Mouse (Mus musculus): ENCODE results near the gene Mus81. TPM values are rescaled to one million over a fixed set of nuclear protein-coding genes. Genes with fewer than 3 reads are reported as not detected.

The Mus81 gene
- polyA plus RNA-seq (2016; fragmentation: Nextera tagmentation; extraction: Ambion mirVana) = 44.1 and 46.6 TPM in 2 replicates

DNA sequence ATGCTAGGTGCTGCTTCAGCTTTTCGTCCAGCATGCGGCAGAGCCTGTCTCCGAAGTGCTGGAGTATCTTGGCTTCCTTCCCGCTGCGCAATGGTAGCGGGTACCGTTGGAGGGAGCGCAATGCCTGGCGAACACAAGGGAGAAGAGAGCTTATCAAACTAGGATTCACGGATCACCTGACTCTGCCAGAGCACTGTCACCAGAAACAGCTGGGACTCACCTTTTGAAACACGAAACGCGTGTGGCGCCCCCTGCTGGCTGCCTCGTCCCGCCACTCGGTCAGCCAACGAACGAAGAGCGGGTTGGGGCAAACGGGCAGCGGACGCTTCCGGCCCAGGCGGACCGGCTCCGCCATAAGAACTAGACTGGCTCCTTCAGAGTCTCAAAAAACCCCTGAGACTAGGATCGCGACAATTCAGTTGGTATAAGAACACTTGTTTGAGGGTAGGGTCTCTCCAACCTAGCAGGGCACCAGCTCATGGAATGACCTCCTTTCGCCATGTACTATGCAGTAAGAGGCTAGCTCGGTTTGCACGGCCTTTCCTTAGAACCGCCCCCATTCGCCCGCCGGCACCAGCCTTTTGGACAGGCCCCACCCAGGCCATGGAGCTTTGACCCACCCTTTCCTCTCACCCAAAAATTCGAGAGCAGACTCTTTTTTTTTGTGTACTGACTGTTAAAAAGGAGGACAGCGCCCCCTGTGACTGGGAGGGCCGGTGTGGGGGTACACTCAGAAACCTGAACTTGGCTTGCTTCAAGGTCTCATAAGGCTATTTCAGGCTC, at the start of gene Mus81:
TSS of gene Mus81 (minus strand) at position 635 of the 783 bp plus-strand sequence.
- H3K27ac ChIP-seq = peak within 1 kb of the TSS; percentile 98
- peak within 1 kb of the TSS; percentile 51 for H3K4me3 ChIP-seq
- no peaks in the 10 kb centered on the region for H3K27me3 ChIP-seq
- H3K9ac ChIP-seq = peak within 1 kb of the TSS; percentile 65
- peaks cover 44% of the 10 kb centered on the region for H3K36me3 ChIP-seq
- H3K4me2 ChIP-seq (replicated peaks) = peak within 1 kb of the TSS; percentile 81
- H3K9me3 ChIP-seq = no peaks in the 10 kb centered on the region
- ATAC-seq (ENCODE audit: insufficient number of reproducible peaks, insufficient read depth, low FRiP score, low TSS enrichment) = peak; percentile 70
- peaks cover 25% of the 10 kb centered on the region for H3K4me1 ChIP-seq
- under 1% methylated on average over 39 of the region's 39 CpGs for WGBS

DNA sequence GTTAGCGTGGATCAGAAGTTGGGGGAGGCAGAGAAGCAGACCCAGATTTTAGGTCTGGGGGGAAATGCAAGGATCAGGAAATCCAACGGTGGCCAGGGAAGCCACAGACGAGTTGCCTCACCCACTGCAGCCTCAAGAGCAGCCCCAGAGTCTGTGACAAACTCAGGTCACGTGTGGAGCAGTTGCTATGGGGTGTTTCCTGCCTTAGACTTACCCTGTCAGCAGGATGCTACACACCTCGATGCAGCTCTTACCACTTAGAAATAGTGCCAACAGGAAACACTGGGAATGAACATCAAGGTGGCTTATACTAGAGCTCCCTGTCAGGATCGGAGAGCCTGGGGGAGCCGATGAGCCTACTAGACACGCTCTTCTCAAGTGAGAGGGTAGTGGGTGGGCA, 44.3 kb upstream of the Mus81 start:
- Histone ChIP-seq H3K4me2 (replicated peaks) (no peak overlapping the region), H3K9me3 (no peaks in the 10 kb centered on the region), H3K4me3 (no peak overlapping the region), H3K27ac (no peak overlapping the region), H3K27me3 (0 out of 2 replicates have a peak, but pooled peaks cover 13% of the 10 kb centered on the region), H3K9ac (no peak overlapping the region), H3K36me3 (no peaks in the 10 kb centered on the region), H3K4me1 (peaks cover 8% of the 10 kb centered on the region)
- no peak for ATAC-seq (ENCODE audit: insufficient number of reproducible peaks, insufficient read depth, low FRiP score, low TSS enrichment)
- WGBS = 70% methylated on average over 8 of the region's 8 CpGs

DNA sequence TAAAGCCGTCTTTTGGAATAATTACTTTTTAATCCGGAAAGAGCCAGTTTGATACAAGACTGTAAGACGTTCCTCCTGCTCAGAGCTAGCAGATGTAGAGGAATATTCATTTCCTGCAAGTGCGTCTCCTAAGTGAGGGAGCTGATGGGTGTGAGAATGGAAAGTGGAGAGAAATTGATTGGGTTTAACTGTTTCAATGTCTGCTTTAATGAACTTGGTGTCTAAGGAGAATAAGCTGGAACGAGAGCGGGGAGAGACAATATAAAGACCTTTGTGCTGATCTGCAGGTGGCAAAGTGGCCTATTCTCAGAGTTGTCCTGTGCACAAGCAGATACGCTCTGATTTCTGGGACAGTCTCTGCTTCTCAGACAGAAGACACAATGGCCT, 41.9 kb upstream of the Mus81 start:
- Histone ChIP-seq H3K4me1 (peaks cover 8% of the 10 kb centered on the region), H3K4me2 (replicated peaks) (no peak overlapping the region), H3K9ac (no peak overlapping the region), H3K9me3 (no peaks in the 10 kb centered on the region), H3K27me3 (0 out of 2 replicates have a peak, but pooled peaks cover 8% of the 10 kb centered on the region), H3K27ac (no peak overlapping the region), H3K4me3 (no peak overlapping the region), H3K36me3 (no peaks in the 10 kb centered on the region)
- WGBS = 57% methylated on average over 7 of the region's 7 CpGs
- ATAC-seq (ENCODE audit: insufficient number of reproducible peaks, insufficient read depth, low FRiP score, low TSS enrichment) = no peak

DNA sequence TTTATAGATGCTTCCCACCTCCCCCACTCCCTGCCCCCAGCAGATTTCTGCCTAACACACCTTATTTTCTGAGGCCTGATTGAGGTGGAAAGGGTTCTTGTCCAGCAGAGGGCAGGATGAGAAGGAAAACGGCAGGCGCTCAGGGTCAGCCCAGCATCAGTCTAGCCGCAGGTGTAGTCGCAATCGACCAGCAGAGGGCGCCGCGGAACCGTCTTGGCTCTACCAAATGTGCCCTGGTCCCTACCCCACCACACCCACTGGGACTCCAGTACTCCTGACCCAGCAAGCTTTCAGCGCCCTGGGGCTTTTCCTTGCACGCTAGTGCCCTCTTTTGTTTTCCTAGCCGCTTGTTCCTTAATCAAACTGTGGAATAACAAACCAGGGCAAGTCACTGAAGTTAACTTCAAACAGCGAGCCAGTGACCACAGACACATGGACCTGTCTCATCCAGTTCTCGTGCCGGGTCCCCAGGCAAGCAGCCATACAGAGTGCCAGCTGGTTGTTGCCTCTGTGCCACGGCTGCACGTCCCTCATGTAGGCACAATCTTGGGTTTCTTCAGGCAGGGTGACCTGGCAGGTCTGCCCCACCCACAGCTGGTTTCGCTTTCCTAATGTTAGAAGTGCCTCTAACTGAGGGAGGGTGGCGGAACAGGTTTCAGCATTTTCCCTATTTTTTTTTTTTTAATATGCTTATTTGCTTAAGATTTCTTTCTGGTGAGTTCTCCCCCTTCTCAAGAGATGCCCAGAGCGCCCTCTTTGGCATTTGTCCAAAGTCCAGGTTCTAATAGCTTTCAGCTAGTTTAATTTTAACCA, 41.3 kb upstream of the Mus81 start:
- WGBS = 10% methylated on average over 20 of the region's 20 CpGs

DNA sequence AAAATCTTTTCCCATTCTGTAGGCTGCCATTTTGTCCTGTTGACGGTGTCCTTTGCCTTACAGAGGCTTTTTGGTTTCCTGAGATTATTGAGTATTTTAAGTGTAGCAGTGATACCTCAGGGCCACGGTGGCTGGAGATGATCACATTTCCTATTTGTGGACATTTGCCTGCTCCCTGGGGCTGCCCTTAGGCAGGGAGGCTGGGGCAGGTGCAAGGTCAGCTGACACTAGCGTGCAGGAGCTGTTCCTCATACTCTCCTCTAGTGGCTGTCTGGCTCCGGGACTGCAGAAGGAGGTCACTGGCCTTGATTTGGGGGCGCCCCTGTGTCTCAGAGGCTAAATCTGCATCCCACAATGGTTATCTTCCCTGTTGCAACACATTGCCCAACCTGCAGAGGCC, 37.0 kb upstream of the Mus81 start:
- WGBS = 68% methylated on average over 5 of the region's 5 CpGs
- no peak overlapping the region for H3K9ac ChIP-seq
- ATAC-seq (ENCODE audit: insufficient number of reproducible peaks, insufficient read depth, low FRiP score, low TSS enrichment) = no peak
- no peaks in the 10 kb centered on the region for H3K9me3 ChIP-seq
- H3K4me3 ChIP-seq = no peak overlapping the region
- H3K4me2 ChIP-seq (replicated peaks) = no peak overlapping the region
- H3K4me1 ChIP-seq = peaks cover 8% of the 10 kb centered on the region
- no peaks in the 10 kb centered on the region for H3K27me3 ChIP-seq
- no peak overlapping the region for H3K27ac ChIP-seq
- no peaks in the 10 kb centered on the region for H3K36me3 ChIP-seq

More for the DNA sequence above, 41.3 kb upstream of the Mus81 start:
- ATAC-seq (ENCODE audit: insufficient number of reproducible peaks, insufficient read depth, low FRiP score, low TSS enrichment) = peak; percentile 89
- 0 out of 2 replicates have a peak, but pooled peaks cover 8% of the 10 kb centered on the region for H3K27me3 ChIP-seq
- H3K9me3 ChIP-seq = no peaks in the 10 kb centered on the region
- no peak overlapping the region for H3K9ac ChIP-seq
- H3K36me3 ChIP-seq = no peaks in the 10 kb centered on the region
- no peak overlapping the region for H3K4me3 ChIP-seq
- H3K4me2 ChIP-seq (replicated peaks) = peak overlapping the region; percentile 43
- H3K27ac ChIP-seq = no peak overlapping the region
- H3K4me1 ChIP-seq = peaks cover 8% of the 10 kb centered on the region

DNA sequence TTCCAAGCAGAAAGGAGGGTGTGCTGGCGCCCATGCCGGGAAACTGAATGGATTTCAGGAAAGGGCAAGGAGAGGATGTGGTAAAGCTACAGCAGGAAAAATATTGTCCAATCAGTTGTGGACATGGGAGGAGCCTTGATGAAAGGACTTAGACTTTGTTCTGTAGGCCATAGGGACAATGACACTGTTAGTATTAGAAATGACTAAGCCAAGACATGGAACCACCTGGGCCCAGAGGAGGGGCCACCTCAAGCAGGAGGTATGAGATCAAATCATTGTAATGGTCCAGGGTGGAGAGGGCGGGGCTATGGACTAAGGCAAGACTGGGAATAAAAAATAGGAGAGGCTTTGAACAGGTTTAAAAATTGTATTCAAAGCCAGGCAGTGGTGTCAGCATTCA, 30.5 kb upstream of the Mus81 start:
- Histone ChIP-seq H3K4me1 (no peaks in the 10 kb centered on the region), H3K9me3 (no peaks in the 10 kb centered on the region), H3K4me2 (replicated peaks) (no peak overlapping the region), H3K27ac (no peak overlapping the region), H3K9ac (no peak overlapping the region), H3K4me3 (no peak overlapping the region), H3K27me3 (no peaks in the 10 kb centered on the region), H3K36me3 (no peaks in the 10 kb centered on the region)
- 78% methylated on average over 3 of the region's 3 CpGs for WGBS
- ATAC-seq (ENCODE audit: insufficient number of reproducible peaks, insufficient read depth, low FRiP score, low TSS enrichment) = no peak

DNA sequence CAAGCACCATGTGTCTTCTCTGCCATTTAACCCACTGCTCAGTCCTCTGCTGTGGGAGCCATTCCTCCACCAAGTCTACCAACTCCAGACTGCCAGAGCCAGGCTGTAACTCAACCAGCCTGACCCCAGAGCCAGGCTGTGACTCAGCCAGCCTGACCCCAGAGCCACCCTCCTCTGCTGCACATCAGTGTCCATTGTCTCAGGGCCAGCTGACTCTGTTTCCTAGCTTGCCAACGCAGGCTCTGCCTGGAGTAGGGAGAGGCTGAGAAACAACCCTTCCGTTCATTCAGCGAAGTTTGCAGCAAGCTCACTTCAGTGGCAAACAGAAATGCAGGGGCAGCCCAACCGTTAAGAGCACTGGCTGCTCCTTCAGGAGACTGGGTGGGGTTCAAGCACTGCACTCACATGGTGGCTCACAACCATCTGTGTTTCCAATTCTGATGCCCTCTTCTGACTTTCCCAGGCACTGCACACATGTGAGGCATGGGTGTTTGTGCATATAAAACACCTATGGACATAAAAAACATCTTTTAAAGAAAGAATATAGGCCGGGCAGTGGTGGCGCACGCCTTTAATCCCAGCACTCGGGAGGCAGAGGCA, 28.8 kb upstream of the Mus81 start:
- Histone ChIP-seq H3K27ac (no peak overlapping the region), H3K9me3 (no peaks in the 10 kb centered on the region), H3K4me2 (replicated peaks) (no peak overlapping the region), H3K27me3 (no peaks in the 10 kb centered on the region), H3K9ac (no peak overlapping the region), H3K36me3 (no peaks in the 10 kb centered on the region), H3K4me1 (no peaks in the 10 kb centered on the region), H3K4me3 (no peak overlapping the region)
- ATAC-seq (ENCODE audit: insufficient number of reproducible peaks, insufficient read depth, low FRiP score, low TSS enrichment) = no peak
- WGBS = 81% methylated on average over 8 of the region's 8 CpGs

DNA sequence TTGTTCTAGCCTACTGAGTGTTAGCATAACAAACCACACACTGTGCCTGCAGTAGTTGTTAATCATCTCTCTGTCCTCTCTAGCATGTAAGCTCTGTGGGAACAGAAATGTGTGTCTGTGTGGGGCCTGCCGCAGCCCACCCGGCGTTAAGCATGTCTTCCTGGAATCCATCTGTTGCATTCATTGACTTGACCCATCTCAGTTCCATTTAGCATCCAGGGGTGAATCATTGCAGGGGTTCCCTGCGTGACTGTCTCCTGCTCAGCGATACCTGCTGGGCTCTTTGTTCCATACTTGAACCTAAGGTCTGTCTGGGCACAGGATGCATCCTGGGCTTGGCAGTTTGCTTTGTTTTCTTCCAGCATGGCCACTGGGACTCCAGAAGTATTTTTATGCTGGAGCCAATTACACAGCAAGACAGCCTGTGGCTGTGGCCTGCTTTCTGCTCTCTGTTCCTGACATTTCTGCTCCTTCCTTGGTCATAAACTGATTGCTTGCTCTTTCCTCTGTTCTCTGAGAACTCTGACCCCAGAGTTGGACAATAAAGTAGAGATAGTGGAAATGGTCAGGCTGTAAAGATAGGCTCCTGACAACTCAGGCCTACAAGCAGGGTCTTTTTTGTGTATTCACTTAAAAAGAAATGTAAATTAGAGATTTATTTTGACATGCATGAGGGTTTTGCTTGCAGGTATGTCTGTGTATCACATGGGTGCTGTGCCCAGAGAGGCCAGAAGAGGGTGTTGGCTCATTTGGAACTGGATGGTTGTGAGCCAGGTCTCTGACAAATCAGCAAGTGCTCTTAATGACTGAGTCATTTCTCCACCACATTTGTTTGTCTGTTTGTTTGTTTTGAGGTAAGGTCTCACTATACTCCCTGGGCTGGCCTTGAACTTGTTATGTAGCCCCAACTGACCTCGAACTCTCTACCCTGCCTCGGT, 27.9 kb upstream of the Mus81 start:
- H3K36me3 ChIP-seq = no peaks in the 10 kb centered on the region
- no peaks in the 10 kb centered on the region for H3K27me3 ChIP-seq
- 80% methylated on average over 7 of the region's 7 CpGs for WGBS
- H3K4me3 ChIP-seq = no peak overlapping the region
- no peak overlapping the region for H3K4me2 ChIP-seq (replicated peaks)
- ATAC-seq (ENCODE audit: insufficient number of reproducible peaks, insufficient read depth, low FRiP score, low TSS enrichment) = no peak
- no peak overlapping the region for H3K27ac ChIP-seq
- no peaks in the 10 kb centered on the region for H3K4me1 ChIP-seq
- no peaks in the 10 kb centered on the region for H3K9me3 ChIP-seq
- no peak overlapping the region for H3K9ac ChIP-seq

DNA sequence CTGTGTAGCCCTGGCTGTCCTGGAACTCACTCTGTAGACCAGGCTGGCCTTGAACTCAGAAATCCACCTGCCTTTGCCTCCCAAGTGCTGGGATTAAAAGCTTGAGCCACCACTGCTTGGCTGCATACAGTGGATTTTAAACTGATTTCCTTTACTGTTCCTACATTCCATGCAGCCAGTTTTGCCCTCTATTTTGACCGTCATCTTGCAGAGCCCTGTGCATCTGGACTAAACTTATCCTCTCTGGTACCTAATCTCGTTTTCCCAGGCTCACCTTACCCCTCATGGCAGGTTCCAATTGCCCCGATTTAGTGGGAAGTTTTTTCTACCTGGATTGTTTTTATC, 24.8 kb upstream of the Mus81 start:
- no peaks in the 10 kb centered on the region for H3K27me3 ChIP-seq
- H3K9ac ChIP-seq = no peak overlapping the region
- H3K27ac ChIP-seq = no peak overlapping the region
- no peaks in the 10 kb centered on the region for H3K9me3 ChIP-seq
- ATAC-seq (ENCODE audit: insufficient number of reproducible peaks, insufficient read depth, low FRiP score, low TSS enrichment) = no peak
- no peak overlapping the region for H3K4me2 ChIP-seq (replicated peaks)
- no peaks in the 10 kb centered on the region for H3K36me3 ChIP-seq
- no peak overlapping the region for H3K4me3 ChIP-seq
- no peaks in the 10 kb centered on the region for H3K4me1 ChIP-seq
- WGBS = 76% methylated on average over 3 of the region's 3 CpGs

DNA sequence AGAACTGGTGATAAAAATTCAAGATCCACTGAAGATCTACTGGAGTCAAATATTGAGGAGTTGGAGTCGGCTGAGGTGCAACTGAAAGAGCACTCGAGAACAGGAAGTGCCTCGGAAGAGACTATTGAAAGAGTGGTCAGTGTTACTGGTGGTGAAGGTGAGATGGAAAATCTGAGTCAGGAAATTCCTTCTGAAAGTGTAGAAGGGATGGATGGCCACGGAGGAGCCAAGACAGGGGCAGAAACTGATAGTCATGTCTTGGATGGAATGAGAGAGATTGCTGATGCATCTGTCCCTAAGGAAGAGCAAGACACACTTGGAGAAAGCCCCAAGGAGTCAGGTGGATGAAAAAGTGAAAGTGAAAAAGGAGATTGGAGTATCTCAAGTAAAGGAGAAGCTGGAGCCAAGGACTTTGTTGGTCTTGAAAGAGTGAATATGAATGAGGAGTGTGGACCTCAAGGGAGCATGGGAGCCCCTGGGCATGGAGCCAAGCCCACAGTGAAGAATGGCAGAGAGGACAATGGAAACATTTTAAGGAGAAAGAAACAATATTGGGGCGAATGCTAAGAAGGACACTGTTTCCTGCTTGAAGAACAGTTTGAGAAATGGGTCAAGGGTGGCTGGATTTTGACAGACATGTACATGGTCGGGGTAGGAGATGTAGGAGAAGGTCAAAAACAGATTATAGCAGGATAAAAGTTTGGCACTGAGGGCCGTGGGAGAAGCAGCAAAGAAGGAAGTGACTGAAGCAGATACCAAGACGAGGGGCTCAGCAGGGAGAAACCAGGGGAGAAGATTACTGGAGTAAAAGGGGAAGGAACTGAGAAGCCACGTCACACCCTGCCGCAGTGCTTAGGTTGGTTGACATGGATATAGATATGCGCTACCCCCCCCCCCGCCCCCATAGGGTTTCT, 24.1 kb upstream of the Mus81 start:
- no peak overlapping the region for H3K4me3 ChIP-seq
- H3K9ac ChIP-seq = no peak overlapping the region
- 87% methylated on average over 12 of the region's 12 CpGs for WGBS
- no peaks in the 10 kb centered on the region for H3K9me3 ChIP-seq
- no peaks in the 10 kb centered on the region for H3K4me1 ChIP-seq
- no peak overlapping the region for H3K27ac ChIP-seq
- no peaks in the 10 kb centered on the region for H3K27me3 ChIP-seq
- no peak for ATAC-seq (ENCODE audit: insufficient number of reproducible peaks, insufficient read depth, low FRiP score, low TSS enrichment)
- no peak overlapping the region for H3K4me2 ChIP-seq (replicated peaks)
- no peaks in the 10 kb centered on the region for H3K36me3 ChIP-seq
